Mouse (Mus musculus) liver, embryonic 12.5 days (tissue): ENCODE data around the gene Ccnh. TPM values are rescaled to one million over a fixed set of nuclear protein-coding genes. Genes with fewer than 3 reads are reported as not detected.
"Not testable (repeated sequence)": the region's sequence is repeated elsewhere in the genome, so short reads cannot be mapped to it uniquely, and the experiment has no call there.

ENCODE experiments used
- ATAC-seq: fragments of 200-750 bp; cut with Nextera tagmentation; 2 replicates; pipeline ENCODE4 v1.8.0; 2017; ENCODE audit warnings: moderate number of reproducible peaks, mild to moderate bottlenecking, moderate library complexity
- H3K27ac ChIP-seq: fragments of 300-500 bp; sonication (generic); 2 replicates; pipeline ENCODE4 v1.5.1; 2016; ENCODE audit warnings: mild to moderate bottlenecking
- H3K27me3 ChIP-seq: fragments of 300-500 bp; sonication (generic); replicated peaks from 2 replicates; pipeline ENCODE4 v1.6.1; 2016; ENCODE audit warnings: mild to moderate bottlenecking, moderate library complexity
- H3K36me3 ChIP-seq: fragments of 300-500 bp; sonication (generic); 2 replicates; pipeline ENCODE4 v1.6.1; 2016; ENCODE audit warnings: mild to moderate bottlenecking, moderate library complexity
- H3K4me1 ChIP-seq: fragments of 300-500 bp; sonication (generic); 2 replicates; pipeline ENCODE4 v1.6.1; 2016
- H3K4me2 ChIP-seq: fragments of 300-500 bp; sonication (generic); 2 replicates; pipeline ENCODE4 v1.6.1; 2016; ENCODE audit warnings: mild to moderate bottlenecking, moderate library complexity
- H3K4me3 ChIP-seq: fragments of 300-500 bp; sonication (generic); 2 replicates; pipeline ENCODE4 v1.5.1; 2016; ENCODE audit warnings: mild to moderate bottlenecking, moderate library complexity
- H3K9ac ChIP-seq: fragments of 300-500 bp; sonication (generic); 2 replicates; pipeline ENCODE4 v1.6.1; 2016; ENCODE audit warnings: mild to moderate bottlenecking, moderate library complexity
- H3K9me3 ChIP-seq: fragments of 300-500 bp; sonication (generic); replicated peaks from 2 replicates; pipeline ENCODE4 v1.6.1; 2016; ENCODE audit warnings: mild to moderate bottlenecking, moderate library complexity
- WGBS: fragments of 180-500 bp; shearing (Covaris S2); methylation state at CpG from one replicate; pipeline ENCODE4 v1.1.7; 2016; ENCODE audit not compliant: insufficient replicate concordance; 5-methylcytosine and 5-hydroxymethylcytosine counted together
- polyA plus RNA-seq: library from polyadenylated mRNA; unstranded; fragments of >200 nt; fragmentation: Nextera tagmentation; extraction: Ambion mirVana; gene quantifications from 2 replicates; pipeline ENCODE4 v1.2.1, GENCODE M21; 2016

The Ccnh gene
- polyA plus RNA-seq = 75.0 and 79.5 TPM in 2 replicates

DNA sequence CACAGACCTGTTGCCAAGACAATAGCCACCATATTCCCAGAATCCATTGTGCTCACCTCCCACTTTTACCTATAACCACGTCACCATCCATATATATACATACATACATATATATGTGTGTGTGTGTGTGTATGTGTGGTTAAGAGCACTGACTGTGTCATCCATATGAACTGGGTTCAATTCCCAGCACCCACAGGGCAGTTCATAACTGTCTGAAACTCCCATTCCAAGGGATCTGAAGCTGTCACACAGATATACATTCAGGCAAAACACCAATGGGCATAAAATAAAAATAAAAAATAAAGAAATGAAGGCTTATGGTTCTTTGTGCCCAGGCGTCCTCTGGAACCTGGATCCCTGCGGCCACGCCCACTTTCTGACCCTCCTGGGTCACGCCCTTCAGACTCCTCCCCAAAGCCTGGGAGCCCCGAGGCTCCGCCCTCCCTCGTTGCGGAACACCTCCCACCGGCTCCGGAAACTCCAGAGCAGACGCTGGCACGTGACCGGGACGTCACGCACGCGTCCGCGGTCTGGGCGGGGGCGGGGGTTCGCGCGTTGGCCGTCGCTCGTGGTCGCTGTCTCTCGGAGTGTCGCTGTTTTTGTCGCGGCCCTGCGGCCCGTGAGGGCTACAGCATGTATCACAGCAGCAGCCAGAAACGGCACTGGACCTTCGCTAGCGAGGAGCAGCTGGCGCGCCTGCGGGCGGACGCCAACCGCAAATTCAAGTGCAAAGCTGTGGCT, at the start of gene Ccnh:
Gene Ccnh (plus strand): TSS at position 506 of the 741 bp plus-strand sequence.
- WGBS = 1% methylated on average over 44 of the region's 44 CpGs
- Histone ChIP-seq H3K36me3 (peaks cover 29% of the 10 kb centered on the region), H3K9me3 (no peaks in the 10 kb centered on the region), H3K4me2 (peak within 1 kb of the TSS; percentile 89), H3K4me1 (peaks cover 17% of the 10 kb centered on the region), H3K27ac (peak within 1 kb of the TSS; percentile 82), H3K27me3 (no peaks in the 10 kb centered on the region), H3K4me3 (peak within 1 kb of the TSS; percentile 96), H3K9ac (peak within 1 kb of the TSS; percentile 84)
- peak; percentile 99 for ATAC-seq

DNA sequence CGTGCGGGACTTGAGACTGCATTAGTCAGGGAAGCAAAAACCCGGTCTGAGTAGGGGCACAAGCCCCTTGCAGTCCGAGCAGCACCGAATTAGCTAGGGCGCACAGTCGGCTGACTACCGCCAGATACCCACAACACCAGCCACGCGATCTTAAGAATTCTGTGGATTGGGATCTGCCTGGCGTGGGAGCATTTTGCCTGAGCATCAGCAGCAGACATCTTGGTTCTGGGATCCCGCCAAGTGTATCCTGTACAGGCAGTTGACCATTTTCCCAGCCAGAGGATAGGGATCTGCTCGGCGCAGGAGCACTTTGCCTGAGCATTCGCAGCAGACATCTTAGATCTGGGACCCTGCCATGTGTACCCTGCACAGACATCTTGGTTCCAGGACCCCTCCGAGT, 45.8 kb upstream of the Ccnh start:
- not testable (repeated sequence) for H3K9ac ChIP-seq, H3K9me3 ChIP-seq, H3K4me1 ChIP-seq, ATAC-seq, H3K27me3 ChIP-seq, H3K4me2 ChIP-seq, H3K27ac ChIP-seq, H3K4me3 ChIP-seq, H3K36me3 ChIP-seq
- 76% methylated on average over 16 of the region's 16 CpGs for WGBS

DNA sequence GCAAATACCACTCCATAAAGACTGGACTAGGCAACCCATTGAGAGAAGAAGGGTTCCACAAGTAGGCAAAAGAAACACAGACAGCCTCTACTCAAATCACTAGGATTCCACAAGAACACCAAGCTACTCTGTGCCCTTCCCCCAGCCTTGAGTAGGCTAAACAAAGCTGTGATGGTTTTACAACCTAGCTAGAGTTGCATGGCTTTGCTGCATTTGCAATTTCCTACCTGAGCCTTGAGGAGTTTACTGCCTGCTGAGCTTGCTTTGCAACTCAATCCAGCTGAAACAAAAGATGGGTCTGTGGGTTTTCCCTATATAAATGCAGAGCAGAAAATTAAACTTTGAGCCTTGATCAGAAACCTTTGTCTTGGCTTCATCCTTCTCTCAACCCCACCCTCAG, 42.7 kb upstream of the Ccnh start:
- H3K36me3 ChIP-seq = no peaks in the 10 kb centered on the region
- no peaks in the 10 kb centered on the region for H3K27me3 ChIP-seq
- no peak overlapping the region for H3K9ac ChIP-seq
- no peak for ATAC-seq
- no peaks in the 10 kb centered on the region for H3K9me3 ChIP-seq
- H3K4me1 ChIP-seq = no peaks in the 10 kb centered on the region
- H3K4me3 ChIP-seq = no peak overlapping the region
- H3K27ac ChIP-seq = no peak overlapping the region
- H3K4me2 ChIP-seq = no peak overlapping the region

DNA sequence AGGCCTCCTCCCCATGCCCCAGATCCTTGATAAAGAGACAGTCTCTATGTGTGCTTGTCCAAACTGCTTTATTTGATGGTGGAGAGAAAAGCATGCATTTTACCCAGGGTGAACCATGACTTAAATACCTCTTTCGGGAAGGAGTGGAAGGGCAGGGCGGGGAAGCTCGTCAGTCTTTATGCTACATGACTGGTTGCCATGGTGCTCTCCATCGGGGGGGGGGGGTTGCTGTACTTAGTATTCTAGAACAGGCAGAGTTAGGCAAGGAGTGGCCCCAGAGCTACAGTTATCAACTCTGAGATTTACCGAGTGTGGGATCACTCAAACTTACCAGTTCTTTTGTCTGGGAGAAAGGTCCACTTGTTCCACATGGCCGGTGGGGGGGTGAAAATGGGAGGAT, 34.5 kb upstream of the Ccnh start:
- Histone ChIP-seq H3K4me1 (no peaks in the 10 kb centered on the region), H3K9me3 (no peaks in the 10 kb centered on the region), H3K4me2 (no peak overlapping the region), H3K27me3 (no peaks in the 10 kb centered on the region), H3K27ac (no peak overlapping the region), H3K36me3 (no peaks in the 10 kb centered on the region), H3K9ac (no peak overlapping the region), H3K4me3 (no peak overlapping the region)
- no peak for ATAC-seq
- WGBS = 74% methylated on average over 6 of the region's 6 CpGs

DNA sequence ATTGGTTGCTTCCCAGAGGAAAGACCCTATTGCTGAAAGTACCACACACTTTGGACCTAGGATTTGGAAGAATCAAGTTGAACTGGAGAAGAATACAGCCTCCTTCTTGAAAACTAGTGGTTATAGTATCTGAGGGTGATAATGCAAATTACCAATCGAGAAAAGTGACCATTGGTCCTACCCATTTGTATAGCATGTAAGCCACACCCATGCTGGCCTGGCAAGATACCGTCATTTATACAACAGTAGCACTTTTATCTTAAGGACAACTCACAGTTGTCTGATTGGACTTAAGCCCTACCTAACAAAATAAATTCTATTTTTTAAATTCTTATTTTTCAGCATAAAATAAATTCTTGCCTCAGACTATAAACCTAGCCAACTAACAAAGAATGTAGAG, 29.2 kb upstream of the Ccnh start:
- no peak overlapping the region for H3K4me2 ChIP-seq
- H3K4me3 ChIP-seq = no peak overlapping the region
- H3K4me1 ChIP-seq = 0 out of 2 replicates have a peak, but pooled peaks cover 5% of the 10 kb centered on the region
- H3K9ac ChIP-seq = no peak overlapping the region
- no peaks in the 10 kb centered on the region for H3K27me3 ChIP-seq
- H3K9me3 ChIP-seq = no peaks in the 10 kb centered on the region
- no peaks in the 10 kb centered on the region for H3K36me3 ChIP-seq
- WGBS = 37% methylated on average over 2 of the region's 2 CpGs
- H3K27ac ChIP-seq = no peak overlapping the region
- ATAC-seq = peak; percentile 80

DNA sequence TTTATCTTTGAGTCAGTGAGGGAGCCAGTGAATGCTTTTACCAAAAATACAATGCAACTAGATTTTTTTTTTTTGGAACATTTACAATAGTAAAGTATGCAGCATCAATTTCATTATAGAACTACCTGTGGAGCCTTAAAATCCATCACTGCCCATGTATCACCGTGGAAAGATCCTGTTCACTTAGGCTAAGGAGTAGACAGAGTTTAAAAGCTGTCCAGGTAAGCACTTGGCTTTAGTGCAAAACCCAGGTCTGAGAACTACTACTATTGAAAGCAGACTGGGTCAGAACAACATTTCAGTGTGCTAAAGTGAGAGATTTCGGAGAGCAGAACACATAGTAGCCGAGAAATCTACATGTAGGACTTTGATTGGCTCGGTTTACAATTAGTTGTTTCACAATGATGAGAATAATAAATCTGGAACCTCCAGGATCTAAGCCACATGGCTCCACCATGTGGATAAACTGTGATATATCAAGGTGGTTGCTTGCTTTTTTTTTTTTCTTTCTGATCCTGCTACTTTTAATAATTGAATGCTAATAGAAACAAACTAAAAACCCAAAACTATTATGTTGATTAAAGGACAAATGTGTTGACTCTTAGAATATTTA, 24.6 kb upstream of the Ccnh start:
- no peak overlapping the region for H3K9ac ChIP-seq
- WGBS = 32% methylated on average over 4 of the region's 4 CpGs
- ATAC-seq = no peak
- H3K4me3 ChIP-seq = no peak overlapping the region
- H3K9me3 ChIP-seq = no peaks in the 10 kb centered on the region
- 0 out of 2 replicates have a peak, but pooled peaks cover 5% of the 10 kb centered on the region for H3K4me1 ChIP-seq
- no peak overlapping the region for H3K4me2 ChIP-seq
- no peaks in the 10 kb centered on the region for H3K36me3 ChIP-seq
- no peaks in the 10 kb centered on the region for H3K27me3 ChIP-seq
- H3K27ac ChIP-seq = no peak overlapping the region

DNA sequence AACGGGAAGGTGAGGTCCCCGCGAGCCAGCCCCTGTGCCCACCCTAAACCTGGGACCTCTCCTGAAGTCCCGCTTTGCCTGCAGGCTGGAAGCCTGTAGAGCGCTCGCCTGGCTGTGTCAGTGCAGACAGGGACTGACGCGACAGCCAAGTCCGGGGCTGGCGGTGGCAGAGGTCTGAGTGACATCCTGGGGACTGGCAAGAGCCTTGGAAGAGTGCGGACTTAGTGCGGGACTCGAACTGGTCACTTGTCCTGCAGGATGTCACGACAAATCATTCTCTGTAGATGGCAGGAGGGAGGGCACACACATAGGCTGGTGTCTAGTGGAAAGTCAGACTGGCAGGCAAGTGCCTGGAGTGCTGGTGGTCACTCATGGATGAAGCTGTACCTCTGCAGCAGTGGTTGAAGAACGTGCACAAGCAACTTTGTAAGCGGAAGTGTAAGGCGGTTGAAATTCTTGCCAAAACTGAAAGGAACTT, 475 bp downstream of the Ccnh start:
- Histone ChIP-seq H3K27ac (peak overlapping the region; percentile 82), H3K36me3 (peaks cover 30% of the 10 kb centered on the region), H3K9me3 (no peaks in the 10 kb centered on the region), H3K4me1 (peaks cover 17% of the 10 kb centered on the region), H3K27me3 (no peaks in the 10 kb centered on the region), H3K4me2 (peak overlapping the region; percentile 89), H3K9ac (peak overlapping the region; percentile 84), H3K4me3 (peak overlapping the region; percentile 96)
- 1% methylated on average over 17 of the region's 17 CpGs for WGBS
- ATAC-seq = peak; percentile 82

DNA sequence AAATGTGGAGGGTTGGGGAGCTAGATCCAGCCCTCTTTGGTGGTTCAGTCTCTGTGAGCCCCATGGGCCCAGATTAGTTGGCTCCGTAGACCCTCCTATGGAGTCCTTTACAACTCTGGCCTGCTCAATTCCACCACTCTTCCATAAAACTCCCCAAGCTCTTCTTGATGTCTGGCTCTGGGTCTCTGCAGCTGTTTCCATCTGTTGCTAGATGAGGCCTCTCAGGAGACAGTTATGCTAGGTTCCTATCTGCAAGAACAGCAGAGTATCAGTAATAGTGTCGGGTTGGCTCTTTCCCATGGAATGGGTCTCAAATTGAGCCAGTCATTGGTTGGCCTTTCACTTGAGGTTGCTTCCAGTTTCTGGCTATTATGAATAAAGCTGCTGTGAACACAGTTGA, 2.0 kb downstream of the Ccnh start:
- no peak for ATAC-seq
- Histone ChIP-seq H3K36me3 (peaks cover 30% of the 10 kb centered on the region), H3K27ac (no peak overlapping the region), H3K4me3 (no peak overlapping the region), H3K4me1 (peaks cover 17% of the 10 kb centered on the region), H3K27me3 (no peaks in the 10 kb centered on the region), H3K4me2 (peak overlapping the region; percentile 89; the same call in 1 of the 2 replicates), H3K9ac (no peak overlapping the region), H3K9me3 (no peaks in the 10 kb centered on the region)
- whole genome bisulfite sequencing = 89% methylated on average over 2 of the region's 2 CpGs

DNA sequence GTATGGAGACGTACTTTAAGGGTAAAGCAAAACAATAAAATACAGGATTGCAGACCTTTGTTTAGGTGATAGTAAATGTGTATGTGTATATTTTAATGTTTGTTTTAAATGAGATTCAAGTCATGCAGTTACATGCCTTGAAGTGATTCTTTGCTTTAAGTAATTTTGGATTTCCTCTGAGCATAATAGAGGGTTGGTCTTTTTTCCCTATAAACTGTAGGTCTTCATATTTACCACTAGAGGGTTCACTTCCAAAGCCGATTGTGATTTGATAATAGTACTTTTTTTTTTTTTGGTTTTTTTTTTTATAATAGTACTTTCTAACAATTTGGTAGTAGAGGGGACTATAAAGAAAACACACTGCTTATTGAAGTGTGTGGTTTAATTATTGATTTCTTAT, 18.3 kb downstream of the Ccnh start:
- WGBS = 73% methylated on average over 2 of the region's 2 CpGs
- ATAC-seq = no peak
- Histone ChIP-seq H3K9me3 (no peaks in the 10 kb centered on the region), H3K9ac (no peak overlapping the region), H3K27ac (no peak overlapping the region), H3K27me3 (no peaks in the 10 kb centered on the region), H3K4me3 (no peak overlapping the region), H3K4me2 (no peak overlapping the region), H3K4me1 (no peaks in the 10 kb centered on the region), H3K36me3 (peaks cover 39% of the 10 kb centered on the region)

DNA sequence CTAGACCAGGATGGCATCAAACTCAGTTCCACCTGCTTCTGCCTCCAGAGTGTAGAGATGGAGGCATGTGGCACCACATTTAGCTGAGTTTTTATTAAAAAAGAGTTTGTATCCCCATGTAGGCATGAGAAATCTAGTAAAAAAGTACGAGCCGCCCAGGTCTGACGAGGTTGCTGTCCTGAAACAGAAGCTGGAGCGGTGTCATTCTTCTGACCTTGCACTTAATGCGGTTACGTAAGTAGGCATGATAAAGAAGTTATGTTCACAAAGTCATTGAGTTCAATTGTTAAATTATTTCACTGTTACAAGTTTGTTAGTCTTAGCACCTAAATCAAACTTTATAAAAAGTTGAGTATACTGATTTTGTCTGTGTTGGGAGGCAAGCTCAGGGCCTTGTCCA, 19.4 kb downstream of the Ccnh start:
- Histone ChIP-seq H3K27me3 (no peaks in the 10 kb centered on the region), H3K27ac (no peak overlapping the region), H3K36me3 (peaks cover 37% of the 10 kb centered on the region), H3K4me3 (no peak overlapping the region), H3K9ac (no peak overlapping the region), H3K9me3 (no peaks in the 10 kb centered on the region), H3K4me1 (no peaks in the 10 kb centered on the region), H3K4me2 (no peak overlapping the region)
- WGBS = 92% methylated on average over 6 of the region's 6 CpGs
- ATAC-seq = no peak

DNA sequence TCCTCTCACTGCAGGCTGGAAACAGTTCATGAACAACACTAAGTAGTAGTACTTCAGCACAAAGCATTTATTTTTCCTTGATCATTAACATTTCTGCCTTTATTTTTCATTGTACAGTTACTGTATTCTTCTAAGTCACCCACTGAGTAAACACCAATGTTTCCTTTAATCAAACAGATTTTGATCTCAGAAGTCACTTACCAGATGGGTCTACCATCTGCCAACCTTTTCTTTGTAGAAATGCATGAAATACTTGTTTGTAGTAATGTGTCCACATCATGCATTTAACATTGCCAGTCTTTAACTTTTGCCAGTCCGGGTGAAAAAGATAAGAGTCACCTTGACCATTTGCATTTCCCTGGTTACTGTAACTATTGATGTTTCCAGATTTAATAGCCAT, 21.1 kb downstream of the Ccnh start:
- no peak for ATAC-seq
- Histone ChIP-seq H3K4me2 (no peak overlapping the region), H3K9me3 (no peaks in the 10 kb centered on the region), H3K9ac (no peak overlapping the region), H3K36me3 (peaks cover 36% of the 10 kb centered on the region), H3K27ac (no peak overlapping the region), H3K27me3 (no peaks in the 10 kb centered on the region), H3K4me1 (no peaks in the 10 kb centered on the region), H3K4me3 (no peak overlapping the region)
- 60% methylated on average over 1 of the region's 1 CpGs for WGBS

DNA sequence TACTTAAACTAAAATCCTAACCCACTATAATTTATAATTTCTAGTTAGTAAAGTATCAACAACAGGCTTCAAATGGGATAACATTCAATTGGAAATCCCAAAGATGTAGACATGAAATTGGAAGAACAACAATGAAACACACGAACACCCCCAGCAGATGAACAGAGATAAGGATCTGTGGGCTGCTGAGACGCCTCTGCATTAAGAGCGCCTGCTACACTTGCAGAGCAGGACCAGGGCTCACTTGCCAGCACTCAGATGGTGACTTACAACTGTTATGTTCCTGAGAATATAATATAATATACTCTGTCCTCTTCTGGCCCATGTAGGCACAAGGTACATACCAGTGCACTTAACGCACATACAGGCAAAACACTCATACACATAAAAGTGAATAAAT, 29.4 kb downstream of the Ccnh start:
- H3K4me1 ChIP-seq = peaks cover 6% of the 10 kb centered on the region
- no peak overlapping the region for H3K4me2 ChIP-seq
- ATAC-seq = no peak
- no peaks in the 10 kb centered on the region for H3K9me3 ChIP-seq
- WGBS = 59% methylated on average over 4 of the region's 4 CpGs
- peaks cover 40% of the 10 kb centered on the region for H3K36me3 ChIP-seq
- H3K4me3 ChIP-seq = no peak overlapping the region
- H3K27me3 ChIP-seq = no peaks in the 10 kb centered on the region
- no peak overlapping the region for H3K9ac ChIP-seq
- H3K27ac ChIP-seq = no peak overlapping the region
